Mouse (Mus musculus) heart, postnatal 25 days (tissue): Measurements from ENCODE around the gene Selenop. TPM values are rescaled to one million over a fixed set of nuclear protein-coding genes. Genes with fewer than 3 reads are reported as not detected.
"Not testable (repeated sequence)": the region's sequence is repeated elsewhere in the genome, so short reads cannot be mapped to it uniquely, and the experiment has no call there.

Experiments used
- DNase-seq: peaks from one replicate; pipeline ENCODE4 v3.0.0; 2022; ENCODE audit warnings: low spot score
- intact Hi-C: fragments of 180-260 bp; cut with DNase I; formaldehyde crosslinking; loops from one replicate; pipeline ENCODE4 v1.15.1; 2025
- total RNA-seq, 2 experiments: library from RNA; stranded (reverse); gene quantifications; 2 replicates each; pipeline ENCODE4 v1.2.3; 2021

The Selenop gene
- 100 to 1,000 TPM; 344 to 347 TPM for total RNA-seq

GRCm38 (mm10) chr15:3268247-3268646 is at the start of gene Selenop:
Gene Selenop, plus strand, starts transcription at chr15:3268547.
- no peak for DNase-seq
- intact Hi-C loops, result no loop called here

GRCm38 (mm10) chr15:3218668-3219067 is 49.7 kb upstream of the Selenop start:
- intact Hi-C loops, result loop anchor here (5.0 kb wide), 1 partner anchor 689 kb away; no protein-coding TSS in a partner anchor
- DNase-seq, result not testable (repeated sequence)

- DNase-seq, result no peak
- intact Hi-C loops, result no loop called here
Measured at GRCm38 (mm10) chr15:3222803-3223437, 45.4 kb upstream of the Selenop start.

- intact Hi-C loops, result loop anchor here (2.0 kb wide), 1 partner anchor 44 kb away; no protein-coding TSS in a partner anchor
- DNase-seq, result no peak
Measured at GRCm38 (mm10) chr15:3226573-3226972, 41.8 kb upstream of the Selenop start.

GRCm38 (mm10) chr15:3228185-3228584 is 40.2 kb upstream of the Selenop start:
- intact Hi-C loops, result no loop called here
- peak; percentile 47 for DNase-seq

- intact Hi-C loops, result no loop called here
- DNase-seq, result no peak
Measured at GRCm38 (mm10) chr15:3228990-3229389, 39.4 kb upstream of the Selenop start.

GRCm38 (mm10) chr15:3231004-3231403 is 37.3 kb upstream of the Selenop start:
- intact Hi-C loops, result no loop called here
- no peak for DNase-seq

- intact Hi-C loops, result no loop called here
Measured at GRCm38 (mm10) chr15:3232168-3232835, 36.0 kb upstream of the Selenop start.

GRCm38 (mm10) chr15:3233837-3234551 is 34.4 kb upstream of the Selenop start:
- no peak for DNase-seq
- intact Hi-C loops, result no loop called here

More at GRCm38 (mm10) chr15:3232168-3232835, 36.0 kb upstream of the Selenop start:
- no peak for DNase-seq

- intact Hi-C loops, result no loop called here
- no peak for DNase-seq
Measured at GRCm38 (mm10) chr15:3236338-3236737, 32.0 kb upstream of the Selenop start.

- intact Hi-C loops, result no loop called here
- no peak for DNase-seq
Measured at GRCm38 (mm10) chr15:3237963-3238362, 30.4 kb upstream of the Selenop start.

GRCm38 (mm10) chr15:3245036-3245435 is 23.3 kb upstream of the Selenop start:
- intact Hi-C loops, DNase-seq: not testable (repeated sequence)

- DNase-seq, result no peak
- intact Hi-C loops, result no loop called here
Measured at GRCm38 (mm10) chr15:3250620-3251019, 17.7 kb upstream of the Selenop start.

GRCm38 (mm10) chr15:3251031-3251717 is 17.2 kb upstream of the Selenop start:
- intact Hi-C loops, result no loop called here

GRCm38 (mm10) chr15:3251718-3252067 is 16.7 kb upstream of the Selenop start:
- intact Hi-C loops, result no loop called here
- no peak for DNase-seq

More at GRCm38 (mm10) chr15:3251031-3251717, 17.2 kb upstream of the Selenop start:
- DNase-seq, result no peak

GRCm38 (mm10) chr15:3259025-3259424 is 9.3 kb upstream of the Selenop start:
- intact Hi-C loops, result no loop called here
- DNase-seq, result no peak

GRCm38 (mm10) chr15:3260309-3260708 is 8.0 kb upstream of the Selenop start:
- intact Hi-C loops, result no loop called here

GRCm38 (mm10) chr15:3262883-3263282 is 5.5 kb upstream of the Selenop start:
- no peak for DNase-seq
- intact Hi-C loops, result no loop called here

More at GRCm38 (mm10) chr15:3260309-3260708, 8.0 kb upstream of the Selenop start:
- DNase-seq, result no peak

- DNase-seq, result no peak
- intact Hi-C loops, result no loop called here
Measured at GRCm38 (mm10) chr15:3264293-3264692, 4.1 kb upstream of the Selenop start.

- intact Hi-C loops, result no loop called here
- DNase-seq, result no peak
Measured at GRCm38 (mm10) chr15:3264828-3265227, 3.5 kb upstream of the Selenop start.
